Mouse (Mus musculus): Measurements from ENCODE around the gene Deup1. TPM values are rescaled to one million over a fixed set of nuclear protein-coding genes. Genes with fewer than 3 reads are reported as not detected.

Deup1 gene
- polyA plus RNA-seq, 1 experiment from 2014 or later, result 0.94 TPM

- 51% methylated on average over 6 of the region's 6 CpGs for whole genome bisulfite sequencing
- no peak for ATAC-seq (replicated peaks; ENCODE audit: insufficient number of reproducible peaks, low FRiP score, low TSS enrichment, low read depth)
- no peaks in the 10 kb centered on the region for H3K4me1 ChIP-seq (ENCODE audit: control insufficient read depth, insufficient read depth, low read length)
- H3K36me3 ChIP-seq (replicated peaks; ENCODE audit: control insufficient read depth, insufficient read depth, low read depth, low read length), result no peaks in the 10 kb centered on the region
- no peak overlapping the region for H3K9ac ChIP-seq (replicated peaks; ENCODE audit: low read length)
- no peak overlapping the region for H3K27ac ChIP-seq (replicated peaks; ENCODE audit: low read depth, low read length)
- H3K4me2 ChIP-seq (ENCODE audit: low read depth, low read length), result no peak overlapping the region
- H3K27me3 ChIP-seq (ENCODE audit: control insufficient read depth, insufficient read depth, low read length), result no peaks in the 10 kb centered on the region
- H3K4me3 ChIP-seq (ENCODE audit: low read depth, low read length), result no peak overlapping the region
- no peak for DNase-seq (ENCODE audit: low spot score)
- H3K9me3 ChIP-seq (replicated peaks; ENCODE audit: control insufficient read depth, low read length), result no peaks in the 10 kb centered on the region
Observed at GRCm38 (mm10) chr9:15527846-15528245, 99.9 kb downstream of the Deup1 start.

DNA sequence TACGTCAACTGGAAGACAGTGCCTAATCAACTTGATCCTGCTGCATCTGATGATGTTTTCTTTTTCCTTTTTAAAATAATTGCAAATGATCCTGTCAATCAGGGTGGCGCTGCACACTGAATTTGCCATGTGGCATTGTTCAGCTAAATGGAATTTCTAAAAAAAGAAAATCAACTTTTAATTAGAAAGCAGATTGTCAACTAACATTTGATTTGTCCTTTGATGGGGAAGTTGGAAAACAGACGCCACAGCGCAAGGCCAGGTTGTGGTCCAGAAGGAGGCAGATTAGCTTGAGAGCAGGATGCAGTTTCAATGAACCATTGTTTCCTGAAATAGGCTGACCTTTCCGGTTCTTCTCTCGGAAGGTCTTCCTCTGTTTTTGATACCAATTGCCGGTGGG lies 101.2 kb downstream of the Deup1 start:
- 40% methylated on average over 7 of the region's 7 CpGs for WGBS
- ATAC-seq (replicated peaks; ENCODE audit: insufficient number of reproducible peaks, low FRiP score, low TSS enrichment, low read depth) (no peak), DNase-seq (ENCODE audit: low spot score) (no peak)
- H3K36me3 ChIP-seq (replicated peaks; ENCODE audit: control insufficient read depth, insufficient read depth, low read depth, low read length), result no peaks in the 10 kb centered on the region
- H3K4me3 ChIP-seq (ENCODE audit: low read depth, low read length), result no peak overlapping the region
- no peaks in the 10 kb centered on the region for H3K27me3 ChIP-seq (ENCODE audit: control insufficient read depth, insufficient read depth, low read length)
- no peaks in the 10 kb centered on the region for H3K9me3 ChIP-seq (replicated peaks; ENCODE audit: control insufficient read depth, low read length)
- H3K9ac ChIP-seq (replicated peaks; ENCODE audit: low read length), result no peak overlapping the region
- no peak overlapping the region for H3K4me2 ChIP-seq (ENCODE audit: low read depth, low read length)
- no peaks in the 10 kb centered on the region for H3K4me1 ChIP-seq (ENCODE audit: control insufficient read depth, insufficient read depth, low read length)
- H3K27ac ChIP-seq (replicated peaks; ENCODE audit: low read depth, low read length), result no peak overlapping the region

DNA sequence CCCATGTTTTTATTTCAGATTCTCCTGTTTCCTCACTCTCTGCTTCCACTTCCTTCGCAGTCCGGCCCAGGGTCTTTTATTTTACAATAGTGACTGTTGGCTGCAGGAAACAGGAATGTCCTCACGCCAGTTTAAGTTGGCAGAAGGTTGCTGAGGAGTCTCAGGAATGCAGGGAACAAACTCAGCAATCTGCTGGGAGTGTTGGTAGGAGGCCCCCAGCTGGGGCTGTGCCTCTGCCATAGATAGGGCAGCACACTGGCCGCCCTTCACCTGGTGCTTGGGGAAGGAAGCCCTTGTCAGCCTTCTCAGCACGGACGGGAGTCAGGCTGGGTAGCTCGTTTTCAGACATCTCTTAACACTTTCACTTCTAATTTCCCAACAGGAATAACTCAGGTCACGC lies 102.5 kb downstream of the Deup1 start:
- Histone ChIP-seq H3K27ac (replicated peaks; ENCODE audit: low read depth, low read length) (no peak overlapping the region), H3K4me1 (ENCODE audit: control insufficient read depth, insufficient read depth, low read length) (no peaks in the 10 kb centered on the region), H3K9ac (replicated peaks; ENCODE audit: low read length) (no peak overlapping the region), H3K36me3 (replicated peaks; ENCODE audit: control insufficient read depth, insufficient read depth, low read depth, low read length) (no peaks in the 10 kb centered on the region), H3K4me2 (ENCODE audit: low read depth, low read length) (no peak overlapping the region), H3K4me3 (ENCODE audit: low read depth, low read length) (no peak overlapping the region), H3K9me3 (replicated peaks; ENCODE audit: control insufficient read depth, low read length) (no peaks in the 10 kb centered on the region), H3K27me3 (ENCODE audit: control insufficient read depth, insufficient read depth, low read length) (no peaks in the 10 kb centered on the region)
- no peak for ATAC-seq (replicated peaks; ENCODE audit: insufficient number of reproducible peaks, low FRiP score, low TSS enrichment, low read depth)
- WGBS, result 58% methylated on average over 8 of the region's 8 CpGs
- DNase-seq (ENCODE audit: low spot score), result no peak

DNA sequence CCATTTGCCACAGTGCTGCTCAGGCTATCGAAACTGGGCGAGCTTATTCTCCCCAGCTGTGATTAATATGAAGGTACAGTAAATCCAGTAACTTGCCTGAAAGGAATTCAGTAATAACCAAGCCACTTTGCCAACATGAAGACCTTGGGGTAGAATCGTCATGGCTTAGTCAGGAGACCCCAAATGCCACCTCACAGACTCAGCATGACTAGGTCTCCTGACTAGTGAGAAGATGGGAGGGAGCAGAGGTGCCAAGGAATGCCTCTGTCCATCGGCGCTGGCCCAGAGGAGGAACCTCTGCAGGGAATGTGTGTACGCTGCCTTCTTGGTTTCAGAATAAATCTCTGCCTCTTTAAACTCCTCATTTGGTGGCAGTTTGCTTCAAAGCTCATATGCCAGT lies 104.1 kb downstream of the Deup1 start:
- Histone ChIP-seq H3K9me3 (replicated peaks; ENCODE audit: control insufficient read depth, low read length) (no peaks in the 10 kb centered on the region), H3K4me2 (ENCODE audit: low read depth, low read length) (no peak overlapping the region), H3K36me3 (replicated peaks; ENCODE audit: control insufficient read depth, insufficient read depth, low read depth, low read length) (no peaks in the 10 kb centered on the region), H3K4me3 (ENCODE audit: low read depth, low read length) (no peak overlapping the region), H3K9ac (replicated peaks; ENCODE audit: low read length) (no peak overlapping the region), H3K4me1 (ENCODE audit: control insufficient read depth, insufficient read depth, low read length) (no peaks in the 10 kb centered on the region), H3K27me3 (ENCODE audit: control insufficient read depth, insufficient read depth, low read length) (no peaks in the 10 kb centered on the region), H3K27ac (replicated peaks; ENCODE audit: low read depth, low read length) (no peak overlapping the region)
- ATAC-seq (replicated peaks; ENCODE audit: insufficient number of reproducible peaks, low FRiP score, low TSS enrichment, low read depth) (no peak), DNase-seq (ENCODE audit: low spot score) (no peak)
- 81% methylated on average over 6 of the region's 6 CpGs for WGBS

- Histone ChIP-seq H3K27me3 (ENCODE audit: control insufficient read depth, insufficient read depth, low read length) (no peaks in the 10 kb centered on the region), H3K9me3 (replicated peaks; ENCODE audit: control insufficient read depth, low read length) (no peaks in the 10 kb centered on the region), H3K9ac (replicated peaks; ENCODE audit: low read length) (no peak overlapping the region), H3K4me2 (ENCODE audit: low read depth, low read length) (no peak overlapping the region), H3K4me3 (ENCODE audit: low read depth, low read length) (no peak overlapping the region), H3K36me3 (replicated peaks; ENCODE audit: control insufficient read depth, insufficient read depth, low read depth, low read length) (no peaks in the 10 kb centered on the region), H3K4me1 (ENCODE audit: control insufficient read depth, insufficient read depth, low read length) (no peaks in the 10 kb centered on the region), H3K27ac (replicated peaks; ENCODE audit: low read depth, low read length) (no peak overlapping the region)
- 83% methylated on average over 5 of the region's 5 CpGs for WGBS
- no peak for ATAC-seq (replicated peaks; ENCODE audit: insufficient number of reproducible peaks, low FRiP score, low TSS enrichment, low read depth)
- DNase-seq (ENCODE audit: low spot score), result no peak
Observed at GRCm38 (mm10) chr9:15522887-15523286, 104.8 kb downstream of the Deup1 start.

- Histone ChIP-seq H3K4me3 (ENCODE audit: low read depth, low read length) (no peak overlapping the region), H3K36me3 (replicated peaks; ENCODE audit: control insufficient read depth, insufficient read depth, low read depth, low read length) (no peaks in the 10 kb centered on the region), H3K9ac (replicated peaks; ENCODE audit: low read length) (no peak overlapping the region), H3K27ac (replicated peaks; ENCODE audit: low read depth, low read length) (no peak overlapping the region), H3K9me3 (replicated peaks; ENCODE audit: control insufficient read depth, low read length) (no peaks in the 10 kb centered on the region), H3K4me1 (ENCODE audit: control insufficient read depth, insufficient read depth, low read length) (no peaks in the 10 kb centered on the region), H3K27me3 (ENCODE audit: control insufficient read depth, insufficient read depth, low read length) (no peaks in the 10 kb centered on the region), H3K4me2 (ENCODE audit: low read depth, low read length) (no peak overlapping the region)
- 93% methylated on average over 10 of the region's 10 CpGs for WGBS
- ATAC-seq (replicated peaks; ENCODE audit: insufficient number of reproducible peaks, low FRiP score, low TSS enrichment, low read depth) (no peak), DNase-seq (ENCODE audit: low spot score) (no peak)
Observed at GRCm38 (mm10) chr9:15522348-15522747, 105.4 kb downstream of the Deup1 start.

GRCm38 (mm10) chr9:15517979-15518378 lies 109.8 kb downstream of the Deup1 start:
- H3K9me3 ChIP-seq (replicated peaks; ENCODE audit: control insufficient read depth, low read length), result no peaks in the 10 kb centered on the region
- no peaks in the 10 kb centered on the region for H3K27me3 ChIP-seq (ENCODE audit: control insufficient read depth, insufficient read depth, low read length)
- H3K9ac ChIP-seq (replicated peaks; ENCODE audit: low read length), result no peak overlapping the region
- H3K4me2 ChIP-seq (ENCODE audit: low read depth, low read length), result no peak overlapping the region
- DNase-seq (ENCODE audit: low spot score), result no peak
- no peak overlapping the region for H3K4me3 ChIP-seq (ENCODE audit: low read depth, low read length)
- ATAC-seq (replicated peaks; ENCODE audit: insufficient number of reproducible peaks, low FRiP score, low TSS enrichment, low read depth), result no peak
- H3K36me3 ChIP-seq (replicated peaks; ENCODE audit: control insufficient read depth, insufficient read depth, low read depth, low read length), result no peaks in the 10 kb centered on the region
- no peak overlapping the region for H3K27ac ChIP-seq (replicated peaks; ENCODE audit: low read depth, low read length)
- H3K4me1 ChIP-seq (ENCODE audit: control insufficient read depth, insufficient read depth, low read length), result no peaks in the 10 kb centered on the region
- 52% methylated on average over 4 of the region's 4 CpGs for WGBS

- H3K9ac ChIP-seq (replicated peaks; ENCODE audit: low read length), result no peak overlapping the region
- no peaks in the 10 kb centered on the region for H3K4me1 ChIP-seq (ENCODE audit: control insufficient read depth, insufficient read depth, low read length)
- H3K27ac ChIP-seq (replicated peaks; ENCODE audit: low read depth, low read length), result no peak overlapping the region
- H3K4me3 ChIP-seq (ENCODE audit: low read depth, low read length), result no peak overlapping the region
- no peaks in the 10 kb centered on the region for H3K36me3 ChIP-seq (replicated peaks; ENCODE audit: control insufficient read depth, insufficient read depth, low read depth, low read length)
- H3K4me2 ChIP-seq (ENCODE audit: low read depth, low read length), result no peak overlapping the region
- H3K27me3 ChIP-seq (ENCODE audit: control insufficient read depth, insufficient read depth, low read length), result no peaks in the 10 kb centered on the region
- ATAC-seq (replicated peaks; ENCODE audit: insufficient number of reproducible peaks, low FRiP score, low TSS enrichment, low read depth) (no peak), DNase-seq (ENCODE audit: low spot score) (no peak)
- no peaks in the 10 kb centered on the region for H3K9me3 ChIP-seq (replicated peaks; ENCODE audit: control insufficient read depth, low read length)
- WGBS, result 74% methylated on average over 2 of the region's 2 CpGs
Observed at GRCm38 (mm10) chr9:15516007-15516406, 111.7 kb downstream of the Deup1 start.

Data from embryonic facial prominence, embryonic 11.5 days (tissue).